Mouse (Mus musculus) thymus, adult 2 months (tissue): Measurements from ENCODE around the gene Gng8.

Experiments used
- CTCF ChIP-seq: fragments of 200-500 bp; IDR thresholded peaks from 2 replicates; pipeline ENCODE4 v1.5.1; 2012; ENCODE audit warnings: mild to moderate bottlenecking, control low read depth, low read length, moderate library complexity, borderline replicate concordance; ENCODE audit not compliant: control insufficient read depth, poor library complexity, insufficient read depth; ENCODE audit errors: extremely low read depth
- POLR2A ChIP-seq: fragments of 200-500 bp; IDR thresholded peaks from 2 replicates; pipeline ENCODE4 v1.6.1; 2012; ENCODE audit warnings: mild to moderate bottlenecking, low read length, control low read depth, moderate library complexity; ENCODE audit not compliant: control insufficient read depth, poor library complexity, insufficient read depth; ENCODE audit errors: extremely low read depth

DNA sequence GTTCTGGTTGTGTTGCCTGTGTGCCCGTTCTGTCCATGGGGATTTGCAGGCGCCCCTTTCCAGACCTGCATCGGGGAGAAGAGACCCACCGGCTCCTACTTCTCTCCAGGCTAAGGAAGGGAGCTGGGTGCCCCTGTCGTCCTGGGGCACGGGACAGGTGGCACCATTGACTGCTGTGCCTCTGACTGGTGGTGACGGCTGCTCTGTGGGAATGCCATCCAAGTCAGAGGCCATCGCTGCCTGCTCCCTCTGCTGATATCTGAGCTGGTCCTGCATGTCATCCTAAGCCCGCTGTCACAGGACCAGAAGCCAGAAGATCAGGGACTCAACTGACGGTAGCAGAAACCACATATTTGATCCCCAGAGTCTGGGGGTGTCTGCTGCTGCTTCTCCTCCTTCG is 17.3 kb downstream of the Gng8 start:
- no peak for TF ChIP-seq POLR2A
- TF ChIP-seq CTCF = no peak
